Mouse (Mus musculus) CH12.LX (cell line): ENCODE measurements around the gene H3f3b.

Experiments used
- BHLHE40 ChIP-seq: IDR thresholded peaks from 2 replicates; pipeline ENCODE4 v1.6.1; 2011; ENCODE audit warnings: mild to moderate bottlenecking, low read depth, low read length, improper control_type of control experiment
- CTCF ChIP-seq, 2 experiments: IDR thresholded peaks in 1 of 2; conservative IDR thresholded peaks in 1 of 2; 2 replicates each; pipeline ENCODE4 v1.5.1; 2011 to 2012; ENCODE audit warnings: low read depth in 2 of 2, low read length in 2 of 2, improper control_type of control experiment in 1 of 2, inconsistent platforms in 1 of 2, mild to moderate bottlenecking in 1 of 2, moderate library complexity in 1 of 2
- EP300 ChIP-seq: IDR thresholded peaks from 2 replicates; pipeline ENCODE4 v1.6.1; 2011; ENCODE audit warnings: low read length, improper control_type of control experiment
- KAT2A ChIP-seq: IDR thresholded peaks from 2 replicates; pipeline ENCODE4 v1.6.1; 2012; ENCODE audit warnings: low read length, improper control_type of control experiment, inconsistent platforms; ENCODE audit not compliant: insufficient replicate concordance
- MAX ChIP-seq: IDR thresholded peaks from 2 replicates; pipeline ENCODE4 v1.6.1; 2011; ENCODE audit warnings: low read length, improper control_type of control experiment
- POLR2A ChIP-seq: IDR thresholded peaks from 2 replicates; pipeline ENCODE4 v1.6.1; 2011; ENCODE audit warnings: low read depth, mild to moderate bottlenecking, improper control_type of control experiment, low read length
- POLR2AphosphoS2 ChIP-seq: IDR thresholded peaks from 2 replicates; pipeline ENCODE4 v1.6.1; 2011; ENCODE audit warnings: low read depth, low read length, improper control_type of control experiment
- RAD21 ChIP-seq: IDR thresholded peaks from 2 replicates; pipeline ENCODE4 v1.6.1; 2011; ENCODE audit warnings: low read depth, mild to moderate bottlenecking, low read length, improper control_type of control experiment, moderate library complexity
- USF2 ChIP-seq: conservative IDR thresholded peaks from 2 replicates; pipeline ENCODE4 v1.6.1; 2011; ENCODE audit warnings: low read depth, low read length, improper control_type of control experiment
- ZC3H11A ChIP-seq: IDR thresholded peaks from 2 replicates; pipeline ENCODE4 v1.6.1; 2012; ENCODE audit warnings: low read depth, mild to moderate bottlenecking, inconsistent platforms, low read length, improper control_type of control experiment

DNA sequence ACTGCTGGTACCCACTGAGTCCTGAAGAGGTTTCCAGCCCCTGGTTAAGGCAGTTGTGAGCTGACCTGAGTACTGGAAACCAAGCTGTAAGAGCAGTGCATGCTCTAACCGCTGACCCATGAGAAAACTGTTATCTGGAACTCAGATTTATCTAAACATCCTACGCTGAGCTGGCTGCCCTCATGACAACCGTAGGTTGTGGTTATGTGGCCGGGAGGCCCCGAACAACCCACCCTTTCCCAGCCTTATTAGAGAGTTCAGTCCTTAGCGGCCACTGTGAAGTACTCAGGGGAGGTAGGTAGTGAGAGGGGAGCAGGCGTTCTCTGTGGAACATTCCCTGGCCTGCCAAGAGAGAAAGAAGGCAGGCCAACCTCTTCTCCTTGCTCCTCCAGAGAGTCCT is 28.7 kb downstream of the H3f3b start:
- TF ChIP-seq EP300 = no peak
- no peak for TF ChIP-seq POLR2AphosphoS2
- no peak for TF ChIP-seq CTCF (conservative IDR thresholded peaks at IDR 0.05 in 1 of 2, IDR thresholded peaks at IDR 0.05 in 1 of 2; ENCODE audit: low read depth in 2 of 2, low read length in 2 of 2)
- TF ChIP-seq MAX = no peak
- TF ChIP-seq RAD21 = no peak
- TF ChIP-seq BHLHE40 = no peak
- no peak for TF ChIP-seq USF2
- TF ChIP-seq KAT2A = no peak
- TF ChIP-seq ZC3H11A = no peak
- no peak for TF ChIP-seq POLR2A
